Mouse (Mus musculus): ENCODE measurements around the gene Setdb2.
"Not testable (repeated sequence)": the region's sequence is repeated elsewhere in the genome, so short reads cannot be mapped to it uniquely, and the experiment has no call there.

The Setdb2 gene

GRCm38 (mm10) chr14:59440558-59441471 lies at the start of gene Setdb2, which contains the start of gene Cab39l:
TSS of gene Setdb2 (minus strand) at chr14:59440884.
TSS of gene Cab39l (plus strand) at chr14:59440972.
- DNase-seq (ENCODE audit: low spot score in 2 of 2) = peak; percentile 96 to 97

GRCm38 (mm10) chr14:59485247-59485810 lies 44.6 kb upstream of the Setdb2 start:
- no peak for DNase-seq (ENCODE audit: low spot score in 2 of 2)

DNA sequence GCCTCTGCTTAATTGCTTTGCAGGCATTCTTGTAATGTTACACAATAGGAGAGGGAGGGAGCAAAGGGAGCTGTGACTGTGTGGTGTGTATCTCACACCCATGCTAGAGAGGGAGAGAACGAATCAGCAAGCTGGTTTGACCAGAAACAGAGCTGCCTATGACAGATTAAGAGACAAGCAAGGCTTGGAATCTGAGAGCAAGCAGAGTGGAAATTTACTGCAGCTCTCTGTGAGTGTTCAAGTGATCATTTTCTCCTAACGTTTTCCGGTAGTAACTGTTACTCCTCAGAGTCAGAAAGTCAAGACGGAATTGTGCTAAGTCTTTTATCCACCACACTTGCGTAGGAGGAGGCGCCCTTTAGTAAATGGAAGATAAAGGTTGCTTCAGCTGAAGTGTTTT lies 38.0 kb upstream of the Setdb2 start:
- DNase-seq (ENCODE audit: low spot score in 2 of 2) = no peak

GRCm38 (mm10) chr14:59470781-59471180 lies 30.1 kb upstream of the Setdb2 start:
- no peak for DNase-seq (ENCODE audit: low spot score in 2 of 2)

- DNase-seq (ENCODE audit: low spot score in 2 of 2) = no peak
Measured at GRCm38 (mm10) chr14:59467798-59468197, 27.1 kb upstream of the Setdb2 start.

- no peak for DNase-seq (ENCODE audit: low spot score in 2 of 2)
Measured at GRCm38 (mm10) chr14:59466503-59466902, 25.8 kb upstream of the Setdb2 start.

- DNase-seq (ENCODE audit: low spot score in 2 of 2) = no peak
Measured at GRCm38 (mm10) chr14:59447981-59448380, 7.3 kb upstream of the Setdb2 start.

DNA sequence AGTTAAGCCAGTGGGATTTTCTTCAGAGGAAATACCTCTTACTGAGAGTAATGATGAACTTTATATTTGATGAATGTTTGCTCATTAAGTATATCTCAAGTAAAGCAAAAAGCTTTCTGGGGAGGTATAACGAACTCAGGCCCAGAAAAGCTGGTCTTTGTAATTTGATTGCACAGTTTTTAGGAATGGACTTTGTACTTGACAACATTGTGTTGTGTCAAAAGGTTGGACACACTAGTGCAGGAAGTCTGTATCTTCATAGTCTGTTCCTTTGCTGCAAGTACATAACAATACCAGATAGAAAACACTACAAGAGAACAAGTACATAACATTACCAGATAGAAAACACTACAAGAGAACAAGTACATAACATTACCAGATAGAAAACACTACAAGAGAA lies 4.7 kb upstream of the Setdb2 start:
- DNase-seq (ENCODE audit: low spot score in 2 of 2) = no peak

DNA sequence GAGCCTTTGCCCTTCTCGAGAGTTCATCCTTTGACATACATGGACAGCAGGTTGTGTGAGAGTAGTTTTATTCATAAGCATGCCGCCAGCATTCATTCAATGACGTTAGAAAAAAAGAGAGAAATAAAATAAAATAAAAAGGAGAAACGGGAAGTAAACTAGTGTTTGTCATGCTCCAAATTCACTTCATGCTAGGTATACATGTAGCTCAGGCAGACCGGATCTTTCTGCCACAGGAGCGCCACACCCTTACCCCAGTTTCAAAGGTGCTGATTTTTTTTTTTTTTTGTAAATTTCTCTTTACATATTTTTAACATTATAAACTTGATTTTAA lies 755 bp upstream of the Setdb2 start:
- peak in 1 of 2 experiments; percentile 24 for DNase-seq (ENCODE audit: low spot score in 2 of 2)

DNA sequence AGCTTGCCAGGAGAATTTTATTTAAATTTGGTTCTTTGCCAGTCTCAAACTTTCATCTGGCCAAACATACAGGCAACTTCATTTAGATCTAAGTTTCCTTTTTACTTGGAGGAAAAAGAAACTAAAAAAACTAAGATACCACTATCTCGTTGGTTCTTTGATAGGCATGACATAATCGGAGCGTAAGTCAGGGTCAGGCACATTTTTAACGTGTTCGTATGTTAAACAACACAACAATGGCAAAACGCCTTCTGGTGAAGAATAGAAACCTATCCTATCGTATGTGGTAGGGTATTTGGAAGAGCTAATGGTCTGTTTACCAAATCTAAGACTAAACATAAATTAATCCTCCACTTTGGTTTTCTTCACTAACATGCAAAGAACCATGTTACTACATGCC lies 645 bp downstream of the Setdb2 start:
- DNase-seq (ENCODE audit: low spot score in 2 of 2) = no peak

- peak; percentile 17 to 43 for DNase-seq (ENCODE audit: low spot score in 2 of 2)
Measured at GRCm38 (mm10) chr14:59438505-59438904, 2.2 kb downstream of the Setdb2 start.

GRCm38 (mm10) chr14:59437398-59437797 lies 3.3 kb downstream of the Setdb2 start:
- DNase-seq (ENCODE audit: low spot score in 2 of 2) = no peak

DNA sequence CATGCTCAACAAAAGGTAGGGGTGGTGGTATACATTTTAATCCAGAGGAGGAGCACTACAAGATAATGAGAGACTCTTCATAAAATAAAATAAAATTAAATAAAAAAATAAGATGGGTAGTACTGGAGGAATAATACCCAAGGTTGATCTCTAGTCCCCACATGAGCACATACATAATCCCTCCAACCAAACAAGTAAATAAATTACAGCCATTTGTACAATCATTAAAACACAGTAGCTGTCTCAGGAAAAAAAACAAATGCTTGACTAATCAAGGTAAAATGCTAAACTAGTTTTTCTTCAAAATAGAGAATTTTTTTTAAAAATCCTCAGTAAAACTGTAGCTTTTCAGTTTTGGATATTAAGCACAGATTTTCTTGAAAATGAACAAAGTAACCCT lies 5.5 kb downstream of the Setdb2 start:
- no peak for DNase-seq (ENCODE audit: low spot score in 2 of 2)

- no peak for DNase-seq (ENCODE audit: low spot score in 2 of 2)
Measured at GRCm38 (mm10) chr14:59433902-59434301, 6.8 kb downstream of the Setdb2 start.

DNA sequence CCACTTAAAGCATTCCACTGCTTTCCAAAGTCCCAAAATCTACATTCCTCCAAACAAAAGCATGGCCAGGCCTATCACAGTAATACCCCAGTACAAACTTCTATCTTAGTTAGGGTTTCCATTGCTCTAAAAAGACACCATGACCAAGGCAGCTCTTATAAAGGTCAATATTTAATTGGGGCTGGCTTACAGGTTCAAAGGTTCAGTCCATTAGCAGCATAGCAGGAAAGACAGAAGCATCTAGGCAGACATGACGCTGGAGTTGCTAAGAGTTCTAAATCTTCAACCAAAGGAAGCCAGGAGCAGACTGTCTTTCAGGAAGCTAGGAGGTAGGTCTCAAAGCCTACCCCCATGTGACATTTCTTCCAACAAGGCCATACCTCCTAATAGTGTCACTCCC lies 10.1 kb downstream of the Setdb2 start:
- DNase-seq (ENCODE audit: low spot score in 2 of 2) = no peak

DNA sequence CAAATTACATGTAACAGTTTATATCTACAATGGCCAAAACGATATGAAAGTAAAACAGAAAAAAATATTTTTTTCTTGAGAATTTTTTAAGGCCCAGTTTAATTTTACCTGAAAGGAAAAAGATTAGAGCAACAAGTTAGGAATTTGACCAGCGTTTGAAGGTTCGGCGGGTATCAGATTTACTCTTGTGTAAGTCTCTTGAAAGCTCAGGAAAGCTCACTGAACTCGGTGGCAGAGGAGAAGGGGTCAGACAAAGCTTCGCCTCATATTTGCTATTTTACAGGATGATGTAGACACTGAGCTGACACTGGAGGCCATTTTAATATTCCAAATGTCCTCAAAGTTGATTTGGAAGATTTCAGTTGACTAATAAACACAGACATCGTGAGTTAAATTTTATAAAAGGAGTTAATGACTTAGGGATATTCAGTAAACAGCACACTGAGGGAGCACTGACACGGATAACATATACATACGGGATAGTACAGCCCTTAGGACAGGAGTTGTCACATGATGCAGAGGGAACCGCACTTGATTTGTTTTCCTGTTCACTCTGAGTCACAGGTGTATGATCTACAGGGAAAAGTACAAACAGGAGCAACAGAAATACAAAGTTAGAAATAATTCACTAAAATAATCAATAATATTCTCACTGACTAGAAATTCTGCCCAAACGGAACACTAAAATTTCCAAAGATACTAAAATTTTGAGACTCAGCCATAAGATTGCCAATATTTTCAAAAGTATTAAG lies 17.6 kb downstream of the Setdb2 start:
- DNase-seq (ENCODE audit: low spot score in 2 of 2) = no peak

GRCm38 (mm10) chr14:59418171-59418570 lies 22.5 kb downstream of the Setdb2 start:
- DNase-seq (ENCODE audit: low spot score in 2 of 2) = no peak

DNA sequence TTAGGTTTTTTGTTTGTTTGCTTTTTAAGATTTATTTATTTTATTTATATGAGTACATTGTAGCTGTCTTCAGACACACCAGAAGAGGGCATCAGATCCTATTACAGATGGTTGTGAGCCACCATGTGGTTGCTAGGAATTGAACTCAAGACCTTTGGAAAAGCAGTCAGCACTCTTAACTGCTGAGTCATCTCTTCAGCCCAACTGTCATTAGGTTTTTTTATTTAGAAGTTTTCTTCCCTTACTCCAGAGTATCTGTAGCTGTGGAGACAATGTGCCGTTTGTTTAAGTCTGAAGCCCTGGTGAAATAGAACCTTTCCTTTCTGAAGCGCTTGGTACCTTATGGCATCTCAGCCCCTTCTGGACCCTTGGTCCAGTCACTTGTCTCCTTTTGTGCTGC lies 25.7 kb downstream of the Setdb2 start:
- not testable (repeated sequence) for DNase-seq (ENCODE audit: low spot score in 2 of 2)

DNA sequence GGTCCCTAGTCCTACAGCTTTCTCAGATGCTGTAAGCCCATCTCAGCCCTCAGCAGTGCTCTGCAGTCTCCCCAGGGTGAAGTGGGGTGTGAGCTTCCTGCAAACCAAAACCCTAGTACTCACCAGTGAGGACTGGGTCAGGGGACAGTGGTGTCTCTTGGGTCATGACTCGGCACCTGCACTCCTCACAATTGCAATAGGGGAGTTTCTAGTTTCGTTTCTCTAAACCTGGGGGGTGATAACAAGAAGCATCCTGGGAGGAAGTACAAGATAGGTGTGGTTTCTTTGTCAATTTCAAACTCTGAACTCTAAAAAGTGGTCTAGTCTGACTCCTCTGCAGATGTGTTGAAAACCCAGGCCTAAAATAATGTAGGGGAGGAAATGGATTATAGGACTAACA lies 43.7 kb downstream of the Setdb2 start:
- DNase-seq (ENCODE audit: low spot score in 2 of 2) = peak; percentile 87

DNA sequence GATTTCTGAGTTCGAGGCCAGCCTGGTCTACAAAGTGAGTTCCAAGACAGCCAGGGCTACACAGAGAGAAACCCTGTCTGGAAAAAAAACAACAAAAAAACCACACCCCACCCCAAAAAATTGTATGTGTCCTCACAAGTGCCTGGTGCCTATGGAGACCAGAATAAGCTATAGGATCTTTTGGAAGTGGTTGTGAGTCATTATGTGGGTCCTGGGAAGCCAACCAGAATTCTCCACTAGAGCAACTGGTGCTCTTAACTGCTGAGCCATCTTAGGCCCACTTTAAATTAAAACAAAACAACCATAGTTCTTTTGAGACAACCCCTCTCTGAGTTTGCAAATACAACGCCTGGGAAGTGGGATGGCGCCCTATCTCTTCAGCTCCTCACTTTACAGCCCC lies 45.4 kb downstream of the Setdb2 start, which contains the start of gene Phf11c:
Phf11c (minus strand) TSS at position 101 of the 400 bp plus-strand sequence.
- DNase-seq (ENCODE audit: low spot score in 2 of 2) = no peak

DNA sequence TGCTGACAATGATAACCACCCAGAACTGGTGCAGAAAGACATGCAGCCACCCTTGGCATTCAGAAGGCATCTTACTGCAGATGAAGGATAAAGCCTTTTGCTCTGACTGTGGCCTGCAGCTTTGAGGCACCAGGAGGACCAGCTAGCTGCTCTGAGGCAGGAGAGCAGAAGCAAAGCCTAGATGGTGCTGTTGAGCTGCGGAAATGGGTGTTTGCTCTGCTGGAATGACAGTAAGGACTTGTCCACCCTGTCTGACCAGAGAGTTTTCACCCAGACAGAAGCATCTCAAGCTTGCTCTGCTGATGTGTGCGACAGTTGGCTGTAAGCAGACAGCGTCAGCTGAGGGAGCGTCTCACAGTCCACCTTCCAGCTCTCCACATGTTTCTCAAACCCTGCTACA lies 50.5 kb downstream of the Setdb2 start:
- DNase-seq (ENCODE audit: low spot score in 2 of 2) = peak in 1 of 2 experiments; percentile 7

GRCm38 (mm10) chr14:59389532-59389931 lies 51.2 kb downstream of the Setdb2 start:
- no peak for DNase-seq (ENCODE audit: low spot score in 2 of 2)
